Mouse (Mus musculus): Measurements from ENCODE around the gene Gcnt3.

DNA sequence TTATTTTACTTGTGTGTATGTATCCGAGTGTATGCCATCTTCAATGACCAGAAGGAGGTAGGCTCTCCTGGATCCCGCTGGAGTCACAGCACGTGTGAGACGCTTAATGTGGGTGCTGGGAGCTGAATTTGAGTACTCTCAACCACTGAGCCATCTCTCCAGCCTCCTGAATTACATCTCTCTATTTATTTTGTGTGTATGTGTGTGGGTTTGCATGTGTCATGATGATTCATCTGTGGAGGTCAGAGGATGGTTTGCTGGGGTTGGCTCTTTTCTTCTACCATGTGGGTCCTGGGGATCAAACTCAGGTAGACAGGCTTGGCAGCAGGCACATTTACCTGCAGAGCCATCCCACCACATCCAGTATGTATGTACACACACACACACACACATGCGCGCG is 43.9 kb upstream of the Gcnt3 start:
- no peak for TF ChIP-seq CTCF (IDR thresholded peaks at IDR 0.05)
- TF ChIP-seq POLR2A (IDR thresholded peaks at IDR 0.05; ENCODE audit: insufficient read depth, low read depth, low read length): no peak
